Mouse (Mus musculus) embryo, embryonic 11.5 days (tissue): ENCODE results near the gene A430078G23Rik.

ENCODE experiments used
- DNase-seq: peaks from one replicate; pipeline ENCODE4 v3.0.0-alpha.2; 2012; ENCODE audit warnings: low read depth, low spot score

Gene A430078G23Rik

GRCm38 (mm10) chr8:3411085-3411484 lies 57.9 kb downstream of the A430078G23Rik start:
- no peak for DNase-seq

DNA sequence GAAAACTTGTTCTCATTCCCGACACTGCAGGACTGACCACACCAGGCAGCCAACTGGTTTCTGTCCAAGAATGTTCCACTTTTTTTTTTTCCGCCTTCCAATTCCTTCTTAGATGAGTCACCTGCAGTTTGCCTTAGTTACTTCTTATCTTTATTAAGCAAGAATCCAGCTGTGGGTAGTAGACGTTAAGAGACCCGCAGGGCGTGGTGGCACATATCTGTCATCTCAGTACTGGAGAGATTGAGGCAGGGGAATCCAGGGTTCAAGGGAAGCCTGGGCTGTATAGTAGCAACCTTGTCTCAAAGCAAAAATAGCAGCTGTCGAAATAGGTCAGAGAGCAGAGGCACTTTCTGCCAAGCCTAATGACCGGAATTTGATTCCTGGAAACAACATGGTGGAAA lies 58.7 kb downstream of the A430078G23Rik start:
- no peak for DNase-seq

GRCm38 (mm10) chr8:3412816-3413215 lies 59.6 kb downstream of the A430078G23Rik start:
- DNase-seq, result no peak

DNA sequence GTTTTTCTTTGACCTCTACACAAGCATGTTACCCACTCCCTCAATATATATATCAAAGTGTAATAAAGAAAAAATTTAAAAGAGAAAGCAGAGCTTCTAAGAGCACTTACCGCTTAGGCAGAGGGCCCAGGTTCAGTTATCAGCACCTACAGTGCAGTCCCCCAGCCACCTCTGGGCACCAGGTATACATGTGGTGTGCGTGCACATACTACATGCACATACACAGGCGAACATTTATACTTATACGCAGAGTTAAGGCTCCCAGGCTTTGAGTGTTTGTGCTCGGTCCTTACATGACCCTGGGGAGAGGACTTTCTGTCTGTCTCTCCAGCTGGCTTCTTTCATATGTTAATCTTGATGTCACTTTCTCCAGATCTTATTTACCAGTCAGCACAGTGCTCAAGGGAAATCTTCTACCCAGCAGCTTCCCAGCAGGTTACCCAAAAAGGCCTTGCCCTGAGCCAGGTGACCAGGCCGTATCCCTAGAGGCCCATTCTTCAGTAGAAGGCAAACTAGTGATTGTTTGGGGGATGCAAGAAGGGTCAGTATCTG lies 61.5 kb downstream of the A430078G23Rik start:
- DNase-seq, result no peak

DNA sequence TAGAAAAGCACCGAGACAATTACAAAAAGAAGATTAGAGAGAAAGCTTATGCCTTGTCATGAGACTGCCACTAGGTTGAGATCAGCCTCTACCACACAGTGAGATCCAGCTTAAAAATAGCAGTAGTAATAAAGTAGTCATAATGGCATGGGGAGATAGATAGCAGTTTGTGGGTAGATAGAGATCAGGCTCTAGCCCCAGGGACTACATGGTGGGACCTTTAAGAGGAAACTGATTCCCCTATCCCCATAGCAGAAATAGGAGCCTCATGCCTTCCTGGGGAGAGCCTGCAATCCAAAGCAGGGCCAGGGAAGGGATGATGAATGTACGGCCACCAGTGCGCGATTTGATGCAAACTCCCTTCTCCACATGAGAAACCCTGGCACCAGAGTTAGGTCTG lies 62.0 kb downstream of the A430078G23Rik start:
- DNase-seq, result no peak

DNA sequence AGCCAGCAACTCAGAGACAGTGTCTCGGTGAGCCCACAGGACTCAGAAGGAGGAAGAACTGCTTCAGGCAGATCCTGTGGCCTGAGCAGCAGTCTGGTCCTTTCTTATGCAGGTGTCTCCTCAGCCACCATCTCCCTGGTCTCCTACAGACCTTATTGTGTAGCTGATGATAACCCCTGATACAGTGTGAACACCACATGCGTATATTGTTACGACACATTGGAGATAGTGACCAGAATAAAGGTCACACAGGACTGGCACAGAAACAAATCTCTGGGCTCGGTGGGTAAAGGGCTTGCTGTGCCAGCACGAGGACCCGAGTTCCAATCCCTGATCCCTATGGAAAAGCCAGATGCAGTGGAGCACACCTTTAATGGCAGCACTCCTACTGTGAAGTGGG lies 62.4 kb downstream of the A430078G23Rik start:
- no peak for DNase-seq

GRCm38 (mm10) chr8:3416846-3417245 lies 63.6 kb downstream of the A430078G23Rik start:
- DNase-seq, result no peak

GRCm38 (mm10) chr8:3417455-3417854 lies 64.2 kb downstream of the A430078G23Rik start:
- no peak for DNase-seq

DNA sequence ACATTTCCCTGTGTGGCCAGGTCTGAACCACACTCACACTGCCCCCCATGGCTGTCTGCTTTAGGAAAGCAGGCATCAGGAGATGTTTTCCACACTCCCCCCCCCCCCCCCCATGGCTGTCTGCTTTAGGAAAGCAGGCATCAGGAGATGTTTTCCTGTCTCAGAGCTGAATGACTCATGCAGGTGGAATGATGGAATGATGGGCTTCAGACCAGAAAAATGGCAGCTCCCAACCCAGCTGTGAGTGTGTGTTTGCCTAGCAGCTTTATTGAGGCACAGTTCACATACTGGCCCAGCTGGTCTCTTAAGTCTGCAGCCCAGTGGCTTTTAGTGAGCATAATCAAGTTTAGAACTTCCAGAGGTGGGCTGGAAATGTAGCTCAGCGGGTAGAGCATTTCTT lies 64.9 kb downstream of the A430078G23Rik start:
- DNase-seq, result no peak

- DNase-seq, result no peak
Measured at GRCm38 (mm10) chr8:3420105-3420706, 67.0 kb downstream of the A430078G23Rik start.

- DNase-seq, result no peak
Measured at GRCm38 (mm10) chr8:3421507-3421906, 68.3 kb downstream of the A430078G23Rik start.

DNA sequence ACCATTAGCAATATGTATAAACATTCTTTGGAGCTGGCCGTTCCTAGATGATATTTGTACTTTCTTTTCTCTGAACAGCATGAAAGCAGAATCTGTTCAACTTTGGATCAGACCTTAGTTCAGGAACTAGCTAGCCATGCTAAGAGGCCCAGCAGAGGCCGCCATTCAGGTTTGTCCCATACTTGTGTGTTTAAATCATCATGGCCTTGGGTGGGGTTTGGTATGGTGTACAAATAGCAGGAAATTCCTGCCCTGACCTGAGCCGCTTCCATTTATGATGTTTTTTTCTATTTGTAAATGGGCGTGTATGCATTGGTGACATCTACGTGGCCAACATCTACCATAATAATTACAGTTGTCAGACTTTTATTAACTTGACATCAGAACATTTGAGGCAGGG lies 72.0 kb downstream of the A430078G23Rik start:
- no peak for DNase-seq

DNA sequence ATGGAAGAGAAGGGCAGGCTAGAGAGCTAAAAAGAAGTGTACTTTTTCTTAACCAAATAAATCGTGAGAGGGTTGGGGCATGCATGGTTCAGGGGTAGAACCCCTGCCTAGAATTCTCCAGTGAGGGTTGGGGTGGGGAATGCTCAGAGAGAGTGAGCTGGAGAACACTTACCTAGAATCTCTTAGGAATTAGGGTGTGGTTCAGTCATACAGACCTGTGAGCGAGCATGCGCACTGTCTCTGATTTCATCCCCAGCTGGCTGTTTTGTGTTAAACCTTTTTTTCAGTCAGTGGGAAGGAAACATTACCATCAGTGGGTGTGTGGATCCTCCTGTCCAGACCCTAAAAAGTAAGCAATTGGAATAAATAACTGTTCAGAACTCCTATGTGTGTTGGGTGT lies 73.0 kb downstream of the A430078G23Rik start:
- no peak for DNase-seq

DNA sequence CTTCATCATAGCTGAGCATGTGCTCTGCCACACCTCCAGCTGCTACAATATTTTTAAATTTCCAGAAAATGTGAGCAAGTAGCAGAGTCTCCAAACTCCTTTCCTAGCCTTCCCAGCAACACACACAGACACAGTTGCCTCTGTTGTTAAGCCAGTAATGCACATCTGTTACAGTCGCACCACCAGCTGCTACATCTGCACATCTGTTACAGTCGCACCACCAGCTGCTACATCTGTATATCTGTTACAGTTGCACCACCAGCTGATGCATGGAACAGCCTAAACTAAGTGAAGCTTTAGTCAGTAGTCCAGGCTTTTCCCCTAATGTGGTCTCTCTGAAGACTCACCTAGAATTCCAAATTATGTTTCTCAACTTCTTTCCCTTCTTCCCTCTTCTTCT lies 75.2 kb downstream of the A430078G23Rik start:
- DNase-seq, result no peak

DNA sequence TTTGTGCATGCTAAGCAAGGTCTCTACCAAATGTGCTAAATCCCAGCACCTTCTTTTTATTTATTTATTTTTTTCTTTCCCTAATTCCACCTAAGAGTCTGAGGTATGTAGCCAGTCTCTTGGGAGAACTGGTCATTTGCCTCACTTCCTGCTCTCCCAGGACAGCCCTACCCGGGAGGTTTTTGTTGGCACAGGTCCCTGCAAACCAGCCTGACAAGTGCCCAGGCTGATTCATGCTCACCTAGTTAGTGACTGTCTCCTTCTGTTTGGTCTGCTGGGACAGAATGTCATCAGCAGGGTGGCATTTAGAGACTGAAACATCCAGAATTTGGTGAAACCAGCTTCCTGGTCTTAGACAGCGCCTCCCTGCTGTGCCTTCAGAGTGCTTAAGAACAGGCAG lies 76.8 kb downstream of the A430078G23Rik start:
- DNase-seq, result no peak

DNA sequence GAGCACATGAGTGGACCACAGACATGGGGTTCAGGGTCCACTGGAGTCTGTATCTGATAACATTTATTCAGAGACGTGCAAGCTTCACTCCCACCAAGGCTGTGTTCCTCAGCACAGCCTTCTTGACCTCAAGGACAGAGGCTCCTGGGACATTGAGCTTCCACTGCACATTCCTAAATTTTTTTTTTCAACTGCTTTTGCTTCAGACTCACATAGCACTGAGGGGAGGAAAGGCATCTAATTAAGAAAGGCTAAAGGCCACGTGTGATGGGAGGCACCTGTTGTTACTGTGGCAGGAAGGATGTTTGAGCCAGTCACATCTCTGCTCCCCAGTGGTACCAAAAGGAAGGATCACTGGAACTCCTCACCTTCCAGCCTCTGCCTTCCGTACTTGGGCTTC lies 77.9 kb downstream of the A430078G23Rik start:
- DNase-seq, result no peak

DNA sequence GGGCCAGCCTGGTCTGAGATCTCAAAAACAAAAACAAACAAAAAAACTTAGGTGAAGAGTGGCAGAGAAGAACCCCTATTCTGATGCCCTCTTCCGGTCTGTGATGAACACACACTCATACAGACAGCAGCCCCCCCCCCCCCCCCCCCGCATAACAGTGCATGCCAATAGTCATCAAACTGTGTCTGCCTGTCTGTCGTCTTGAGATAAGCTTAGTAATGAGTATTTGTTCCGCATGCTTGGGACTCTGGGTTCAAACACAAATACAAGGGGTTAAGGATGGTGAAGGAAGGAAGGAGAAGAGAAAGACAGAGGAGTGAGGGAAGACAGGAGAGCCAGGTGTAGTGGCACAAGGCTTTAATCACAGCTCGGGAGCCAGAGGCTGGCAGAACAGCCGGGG lies 83.3 kb downstream of the A430078G23Rik start:
- no peak for DNase-seq

GRCm38 (mm10) chr8:3439510-3439909 lies 86.3 kb downstream of the A430078G23Rik start:
- DNase-seq, result no peak
